Mouse (Mus musculus) adrenal gland, postnatal 36 days (tissue): ENCODE data around the gene Foxo1. TPM values are rescaled to one million over a fixed set of nuclear protein-coding genes. Genes with fewer than 3 reads are reported as not detected.

Experiments used
- DNase-seq, 2 experiments: peaks; one replicate each; pipeline ENCODE4 v3.0.0; 2021; ENCODE audit warnings: mixed read lengths in 1 of 2
- total RNA-seq, 2 experiments: library from RNA; stranded (reverse); gene quantifications; 2 replicates each; pipeline ENCODE4 v1.2.3; 2021

Foxo1 gene
- total RNA-seq, 2 experiments from 2014 or later, result 22.3 to 23.3 TPM

GRCm38 (mm10) chr3:52364576-52364975 lies 96.4 kb downstream of the Foxo1 start:
- peak; percentile 60 to 63 for DNase-seq

- peak; percentile 24 to 55 for DNase-seq
These were observed 101.1 kb downstream of the Foxo1 start for GRCm38 (mm10) chr3:52369204-52369603.

- DNase-seq, result peak in 1 of 2 experiments; percentile 12
These were observed 101.8 kb downstream of the Foxo1 start for GRCm38 (mm10) chr3:52369881-52370428.

DNA sequence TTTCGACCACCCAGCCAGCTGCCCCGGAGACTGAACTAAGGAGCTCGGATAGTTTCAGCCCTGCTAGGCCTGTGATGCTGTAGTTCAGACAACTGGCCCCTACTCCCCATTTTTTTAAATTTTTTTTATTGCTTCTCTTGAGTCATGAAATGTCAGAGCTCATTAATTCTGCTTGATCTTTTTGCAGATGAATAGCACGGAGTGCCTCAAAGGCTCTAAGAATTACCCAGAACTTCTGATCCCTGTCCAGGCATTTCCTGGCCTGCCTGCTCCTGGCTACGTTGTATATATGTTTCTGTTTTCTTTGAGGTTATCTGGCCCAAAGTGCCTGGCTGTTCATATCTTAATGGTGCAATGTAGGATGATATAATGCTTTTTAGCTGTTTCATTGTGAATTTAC lies 108.8 kb downstream of the Foxo1 start:
- no peak for DNase-seq

- no peak for DNase-seq
These were observed 115.2 kb downstream of the Foxo1 start for GRCm38 (mm10) chr3:52383351-52383750.

DNA sequence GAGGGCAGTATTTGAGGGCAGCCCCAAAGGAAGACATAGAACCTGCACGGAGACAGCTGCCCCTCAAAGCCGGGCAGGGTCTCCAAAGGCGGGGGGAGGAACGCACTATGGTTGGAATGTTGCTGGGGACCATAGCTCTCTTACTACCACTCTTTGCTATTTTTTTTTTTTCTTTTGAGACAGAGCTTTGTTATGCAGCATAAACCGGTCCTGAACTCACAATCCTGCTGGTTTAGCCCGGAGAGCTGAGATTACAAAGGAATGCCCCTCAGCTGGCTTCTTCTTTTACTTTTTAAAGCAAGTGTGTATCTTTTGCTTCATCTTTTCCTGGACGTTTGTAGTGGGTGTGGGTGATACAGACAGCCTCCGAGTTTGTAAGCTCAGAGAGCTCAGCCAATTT lies 118.2 kb downstream of the Foxo1 start:
- DNase-seq, result no peak

DNA sequence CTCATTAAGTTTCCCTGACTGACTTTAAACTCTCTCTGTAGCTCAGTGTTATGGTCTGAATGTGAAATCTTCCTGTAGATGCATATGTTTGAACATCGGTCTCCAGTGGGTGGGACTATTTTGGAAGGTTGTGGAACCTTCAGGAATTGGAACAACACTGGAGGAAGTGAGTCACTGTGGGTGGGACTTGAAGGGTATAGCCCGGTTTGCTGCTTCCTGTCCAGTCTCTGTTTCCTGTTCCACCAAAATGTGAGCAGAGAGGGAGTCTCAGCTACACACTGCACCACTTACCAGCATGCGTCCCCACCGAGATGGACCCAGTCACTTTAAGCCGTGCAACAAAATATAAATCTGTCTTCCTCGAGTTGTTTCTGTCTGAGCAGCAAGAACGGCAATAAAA lies 122.2 kb downstream of the Foxo1 start:
- DNase-seq, result no peak

GRCm38 (mm10) chr3:52390766-52391665 lies 122.9 kb downstream of the Foxo1 start:
- DNase-seq, result no peak

- no peak for DNase-seq
These were observed 123.8 kb downstream of the Foxo1 start for GRCm38 (mm10) chr3:52391897-52392296.

DNA sequence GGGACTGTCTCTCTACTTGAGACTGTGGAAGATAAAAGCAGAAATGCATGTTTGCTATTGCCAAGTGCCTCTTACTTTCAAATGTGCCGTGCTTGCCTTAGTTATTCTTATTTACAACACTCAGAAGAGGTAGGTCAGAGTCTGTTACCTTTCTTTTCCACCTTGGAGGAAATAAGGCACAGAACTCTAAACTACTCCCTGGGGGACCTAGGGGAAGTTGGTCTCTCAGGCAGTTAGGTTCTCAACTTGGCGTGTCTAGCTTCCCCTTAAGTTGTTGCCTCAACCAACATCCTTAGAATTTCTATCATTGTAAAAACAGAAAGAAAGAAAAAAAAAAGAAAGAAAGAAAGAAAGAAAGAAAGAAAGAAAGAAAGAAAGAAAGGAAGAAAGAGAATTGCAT lies 124.4 kb downstream of the Foxo1 start:
- no peak for DNase-seq

DNA sequence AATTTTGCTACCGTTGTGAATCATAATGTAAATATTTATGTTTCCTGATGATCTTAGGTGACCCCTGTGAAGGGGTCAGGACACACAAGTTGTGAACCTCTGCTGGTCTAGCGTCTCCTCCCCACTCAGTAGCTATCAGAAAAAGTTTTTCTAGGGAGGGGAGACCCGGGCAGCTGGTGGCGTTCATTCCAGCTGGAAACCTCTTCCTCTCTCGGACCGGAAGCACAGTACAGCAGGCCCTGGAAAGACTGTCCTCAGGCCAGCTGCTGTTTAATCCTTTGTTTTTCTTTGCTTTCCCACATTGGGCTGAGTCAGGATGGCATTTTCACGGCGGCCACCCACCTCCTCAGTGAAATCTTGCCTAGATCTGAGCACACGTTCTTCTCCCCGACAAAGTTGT lies 125.0 kb downstream of the Foxo1 start:
- no peak for DNase-seq

GRCm38 (mm10) chr3:52396121-52396731 lies 128.1 kb downstream of the Foxo1 start:
- DNase-seq, result no peak

GRCm38 (mm10) chr3:52396951-52397615 lies 128.9 kb downstream of the Foxo1 start:
- DNase-seq, result no peak

GRCm38 (mm10) chr3:52397961-52398360 lies 129.8 kb downstream of the Foxo1 start:
- DNase-seq, result no peak

DNA sequence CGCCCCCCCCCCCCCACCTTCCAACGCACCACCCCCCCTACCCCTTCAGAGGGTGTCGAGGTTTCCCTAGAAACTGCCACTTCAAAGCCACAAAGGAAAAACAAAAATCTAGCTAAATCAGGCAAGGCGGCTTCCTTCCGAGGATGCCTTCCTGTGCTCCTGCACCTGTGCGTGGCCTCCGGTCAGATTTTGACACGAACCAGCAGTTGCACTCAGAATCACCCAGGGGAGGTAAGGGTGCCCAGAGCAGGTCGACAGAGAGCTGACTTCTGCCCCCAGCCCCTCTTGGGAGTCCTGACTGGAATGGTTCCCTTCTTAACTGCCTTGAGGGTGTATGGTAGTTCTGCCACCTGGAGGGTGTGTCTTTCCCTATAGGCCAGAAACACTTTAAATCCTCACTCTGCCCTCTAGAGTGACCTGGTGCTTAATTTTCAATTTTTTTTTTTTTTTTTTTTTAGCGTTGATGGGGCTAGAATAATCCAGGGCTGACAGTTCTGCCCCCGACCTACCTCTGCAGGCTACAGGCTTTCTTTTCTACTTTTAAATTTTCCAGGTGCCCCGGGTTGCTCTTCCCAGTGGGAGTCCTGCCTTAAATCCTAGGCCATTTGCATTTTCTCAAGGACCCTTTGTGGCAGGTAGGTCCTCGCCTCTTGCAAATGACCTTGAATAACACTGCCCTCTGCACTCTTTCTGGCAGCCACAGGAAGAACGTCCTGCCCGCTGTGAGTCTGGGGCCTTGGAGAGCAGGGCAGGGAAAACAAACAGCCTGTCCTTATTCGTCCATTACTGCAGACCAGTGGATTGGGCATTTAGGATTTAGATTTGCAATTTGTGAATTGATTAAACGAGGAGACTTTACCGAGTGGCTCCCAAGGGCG lies 132.4 kb downstream of the Foxo1 start:
- DNase-seq, result no peak

DNA sequence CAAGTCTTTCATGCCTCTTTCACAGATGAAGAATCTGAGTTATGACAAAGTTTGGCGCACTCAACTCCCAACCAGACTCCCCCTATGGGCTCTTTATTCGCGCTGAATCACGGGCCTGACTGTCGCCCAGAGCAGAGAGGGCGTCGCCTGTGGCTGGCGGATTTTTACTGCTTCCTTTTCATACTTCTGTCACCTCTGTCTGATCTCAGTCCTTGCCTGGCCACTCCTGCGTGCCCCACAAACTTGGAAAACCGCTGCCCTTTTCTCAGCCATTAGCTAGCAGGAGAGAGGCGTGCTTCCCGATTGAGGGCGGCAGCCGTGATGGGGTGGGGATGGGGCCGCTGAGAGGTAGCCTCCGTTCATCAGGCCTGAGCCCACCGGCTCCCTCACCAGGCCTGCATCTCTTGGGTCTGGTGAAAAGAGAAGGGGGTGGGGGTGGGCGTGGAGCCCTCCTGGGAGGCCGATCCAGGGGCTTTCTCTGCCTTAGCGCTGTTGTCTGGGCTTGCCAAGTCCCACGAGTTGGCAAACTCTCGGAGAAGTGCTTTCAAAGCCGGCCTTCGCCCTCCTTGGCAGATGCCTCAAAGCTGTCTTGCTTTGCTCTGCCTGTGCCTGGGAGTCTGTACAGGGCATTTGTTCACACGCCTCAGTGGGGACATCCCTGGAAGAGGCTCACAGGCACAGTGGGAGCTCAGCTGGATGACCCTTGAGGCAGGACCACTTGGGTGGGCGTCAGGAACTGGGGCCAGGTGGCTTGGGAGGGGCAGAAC lies 133.2 kb downstream of the Foxo1 start:
- peak; percentile 59 to 70 for DNase-seq
